Mouse (Mus musculus): Measurements from ENCODE around the gene Prelp.

Gene Prelp

GRCm38 (mm10) chr1:133906420-133906819 lies 14.8 kb downstream of the Prelp start:
- in situ Hi-C loops (cut with MboI; ENCODE audit: low sequenced_read_pairs) = no loop called here

GRCm38 (mm10) chr1:133900825-133901224 lies 20.4 kb downstream of the Prelp start:
- in situ Hi-C loops (cut with MboI; ENCODE audit: low sequenced_read_pairs) = no loop called here

- in situ Hi-C loops (cut with MboI; ENCODE audit: low sequenced_read_pairs) = no loop called here
These were observed 22.1 kb downstream of the Prelp start for GRCm38 (mm10) chr1:133899043-133899542.

- in situ Hi-C loops (cut with MboI; ENCODE audit: low sequenced_read_pairs) = no loop called here
These were observed 23.9 kb downstream of the Prelp start for GRCm38 (mm10) chr1:133897293-133897692.

DNA sequence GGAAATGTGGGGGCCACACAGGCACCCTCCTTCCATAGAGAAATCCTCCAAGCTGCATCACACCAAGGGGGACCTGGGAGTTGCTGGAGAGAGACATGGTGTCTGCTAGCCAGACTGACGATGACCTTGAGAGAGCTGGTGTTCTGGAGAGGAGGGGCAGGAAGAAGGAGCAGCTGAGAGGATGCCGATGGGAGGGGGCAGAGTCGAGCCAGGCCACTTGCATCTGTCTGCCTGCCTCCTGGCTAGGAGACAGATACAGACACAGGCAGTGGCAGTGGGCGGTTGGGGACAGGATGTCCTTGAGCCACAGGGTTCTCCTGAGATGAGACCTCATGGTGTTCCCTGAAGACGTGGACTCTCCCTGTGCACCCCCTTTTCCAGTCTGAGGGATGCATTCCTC lies 29.7 kb downstream of the Prelp start:
- in situ Hi-C loops (cut with MboI; ENCODE audit: low sequenced_read_pairs) = loop anchor here (5.0 kb wide), 1 partner anchor 154 kb away; no protein-coding TSS in a partner anchor

DNA sequence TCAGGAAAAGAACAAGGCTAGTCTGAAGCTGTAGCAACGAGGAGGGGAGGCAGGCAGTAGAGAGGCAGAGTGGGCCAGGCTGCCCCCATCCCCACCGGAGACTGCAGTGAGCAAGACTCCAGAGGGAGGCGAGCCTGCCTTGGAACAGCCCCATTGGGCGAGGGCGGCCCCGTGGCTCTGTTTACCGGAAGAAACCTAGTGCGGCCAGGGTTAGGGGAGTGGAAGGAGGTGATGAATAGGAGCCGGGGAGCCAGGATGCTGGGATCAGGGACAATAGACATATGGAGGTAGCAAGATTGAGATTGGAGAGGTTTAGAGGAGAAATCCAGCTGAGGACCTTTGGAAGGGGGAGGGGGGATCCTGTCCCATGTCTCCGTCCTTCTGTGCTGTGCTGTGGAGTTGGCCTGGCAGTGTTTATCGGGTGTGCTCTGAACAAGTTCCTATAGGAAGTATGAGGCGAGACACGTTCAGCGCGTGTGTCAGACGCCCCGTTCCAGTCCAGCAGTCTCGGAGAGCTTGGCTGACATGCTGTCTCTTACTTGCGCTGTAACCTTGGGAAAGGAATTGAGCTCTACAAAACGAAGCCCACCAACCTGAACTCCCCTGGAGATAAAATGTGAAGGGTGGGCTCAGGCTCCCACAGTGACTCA lies 31.1 kb downstream of the Prelp start:
- in situ Hi-C loops (cut with MboI; ENCODE audit: low sequenced_read_pairs) = loop anchor here (5.0 kb wide), 1 partner anchor 153 kb away; no protein-coding TSS in a partner anchor

DNA sequence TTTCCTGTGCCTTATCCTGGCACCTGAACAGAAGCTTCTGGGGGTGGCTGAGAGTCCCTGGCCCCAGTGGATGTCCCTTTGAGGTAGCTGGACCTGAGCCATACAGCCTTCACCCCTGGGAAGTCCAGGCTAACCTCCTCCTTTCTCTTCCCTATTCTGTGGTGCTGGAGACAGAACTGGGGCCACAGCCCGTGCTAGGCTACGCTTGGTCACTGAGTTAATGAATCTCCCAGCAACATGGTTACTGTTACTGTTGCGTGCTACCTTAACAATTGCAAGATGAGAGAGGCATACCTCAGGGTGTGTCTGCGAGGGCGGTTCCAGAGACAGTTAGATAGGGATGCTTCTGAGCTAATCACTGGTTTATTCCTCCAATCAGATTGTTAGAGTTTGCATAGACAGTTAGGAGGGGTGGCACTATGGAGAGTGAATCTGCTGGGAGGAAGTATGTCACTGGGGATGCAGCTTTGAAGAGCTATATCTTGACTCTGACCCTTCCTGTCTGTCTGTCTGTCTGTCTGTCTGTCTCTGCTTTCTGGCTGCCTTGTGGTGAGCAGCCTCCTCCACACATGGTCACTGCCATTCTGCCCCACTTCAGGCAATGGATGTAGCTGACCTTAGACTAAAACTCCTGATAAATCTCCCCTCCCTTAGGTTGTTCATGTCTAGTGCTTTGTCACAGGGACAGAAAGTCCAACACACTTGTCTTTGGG lies 33.5 kb downstream of the Prelp start:
- in situ Hi-C loops (cut with MboI; ENCODE audit: low sequenced_read_pairs) = no loop called here

DNA sequence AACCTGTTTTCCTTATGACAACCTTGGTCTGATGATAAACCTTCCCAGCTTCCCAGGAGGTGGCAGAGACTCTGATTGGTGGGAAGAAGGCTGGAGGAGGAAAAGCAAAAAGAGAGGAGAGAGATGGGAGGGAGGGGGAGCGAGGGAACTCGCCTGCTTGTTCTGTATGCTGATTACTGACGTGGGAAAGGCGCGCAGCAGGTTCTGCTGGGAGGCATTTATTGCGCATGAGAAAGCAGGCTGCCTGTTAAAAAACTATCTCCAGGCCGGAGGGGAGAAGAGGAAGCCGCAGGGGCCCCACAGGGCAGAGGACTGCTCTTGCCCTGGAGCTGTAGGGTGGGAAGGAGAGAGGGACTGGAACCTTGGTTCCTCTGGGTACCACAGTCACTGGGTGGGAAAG lies 34.2 kb downstream of the Prelp start:
- in situ Hi-C loops (cut with MboI; ENCODE audit: low sequenced_read_pairs) = no loop called here

DNA sequence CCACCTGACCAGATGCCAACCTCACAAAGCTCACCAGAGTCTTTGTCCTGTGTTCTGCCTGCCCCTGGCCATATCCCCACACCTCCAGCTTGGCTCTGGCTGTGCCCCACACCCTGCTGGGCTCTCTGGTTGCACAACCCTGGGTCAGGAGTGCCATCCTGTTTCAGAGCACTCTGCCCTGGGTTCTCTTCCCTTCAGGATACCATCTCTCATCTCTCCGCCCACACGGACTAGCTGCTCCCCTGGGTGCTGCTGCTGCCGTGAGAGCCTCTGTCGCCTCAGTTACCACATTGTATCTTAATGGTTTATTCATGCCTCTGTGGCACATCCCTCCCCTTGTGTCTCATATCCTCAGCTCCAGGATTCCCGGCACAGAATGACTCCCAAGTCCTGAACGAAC lies 34.8 kb downstream of the Prelp start:
- in situ Hi-C loops (cut with MboI; ENCODE audit: low sequenced_read_pairs) = no loop called here

DNA sequence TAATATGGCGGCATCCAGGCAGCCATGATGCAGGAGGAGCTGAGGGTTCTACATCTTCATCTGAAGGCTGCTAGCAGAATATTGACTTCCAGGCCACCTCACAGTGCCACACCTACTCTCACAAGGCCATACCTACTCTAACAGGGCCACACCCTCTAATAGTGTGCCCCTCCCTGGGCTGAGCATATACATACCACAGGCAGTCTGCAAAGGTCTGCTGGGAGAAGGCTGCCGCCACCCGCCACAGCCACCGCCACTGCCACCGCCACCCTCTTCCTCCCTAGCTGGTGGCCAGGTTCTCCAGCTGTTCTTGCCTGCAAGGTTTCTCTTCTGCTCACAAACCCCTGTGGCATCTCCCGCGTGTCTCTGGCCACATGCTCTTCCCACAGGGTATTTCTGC lies 35.4 kb downstream of the Prelp start:
- in situ Hi-C loops (cut with MboI; ENCODE audit: low sequenced_read_pairs) = no loop called here

- in situ Hi-C loops (cut with MboI; ENCODE audit: low sequenced_read_pairs) = no loop called here
These were observed 36.5 kb downstream of the Prelp start for GRCm38 (mm10) chr1:133884746-133885145.

GRCm38 (mm10) chr1:133884090-133884489 lies 37.1 kb downstream of the Prelp start:
- in situ Hi-C loops (cut with MboI; ENCODE audit: low sequenced_read_pairs) = no loop called here

- in situ Hi-C loops (cut with MboI; ENCODE audit: low sequenced_read_pairs) = no loop called here
These were observed 38.7 kb downstream of the Prelp start for GRCm38 (mm10) chr1:133882283-133883217.

- in situ Hi-C loops (cut with MboI; ENCODE audit: low sequenced_read_pairs) = no loop called here
These were observed 39.4 kb downstream of the Prelp start for GRCm38 (mm10) chr1:133881813-133882212.

DNA sequence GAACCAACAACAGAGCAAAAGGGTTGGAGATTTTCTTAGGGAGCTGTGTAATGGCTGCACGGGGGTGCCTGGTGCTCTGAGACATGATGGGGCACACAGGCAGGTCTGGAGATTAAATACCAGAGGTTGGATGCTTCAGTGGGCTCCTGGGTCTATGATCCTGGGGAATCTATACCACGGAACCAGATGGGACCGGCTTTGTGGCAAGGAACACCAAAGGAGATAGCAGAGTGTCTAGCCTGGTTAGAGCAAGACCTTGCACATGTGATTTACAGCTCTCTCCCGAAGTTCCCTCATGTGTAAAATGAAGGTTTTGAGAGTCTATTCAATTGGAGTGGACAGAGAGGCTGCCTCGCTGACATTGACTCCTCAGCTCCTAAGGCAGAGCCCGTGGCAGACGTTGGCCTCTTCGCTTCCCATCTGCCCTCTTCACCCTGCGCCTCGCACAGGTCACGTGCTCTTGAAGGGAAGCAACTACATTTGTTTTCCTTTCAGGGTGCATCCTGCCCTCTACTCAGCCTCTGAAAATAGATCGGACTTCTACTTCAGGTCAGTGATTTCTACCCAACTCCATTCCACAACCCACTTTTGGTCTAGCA lies 42.3 kb downstream of the Prelp start:
- in situ Hi-C loops (cut with MboI; ENCODE audit: low sequenced_read_pairs) = no loop called here

- in situ Hi-C loops (cut with MboI; ENCODE audit: low sequenced_read_pairs) = no loop called here
These were observed 44.3 kb downstream of the Prelp start for GRCm38 (mm10) chr1:133876936-133877335.

DNA sequence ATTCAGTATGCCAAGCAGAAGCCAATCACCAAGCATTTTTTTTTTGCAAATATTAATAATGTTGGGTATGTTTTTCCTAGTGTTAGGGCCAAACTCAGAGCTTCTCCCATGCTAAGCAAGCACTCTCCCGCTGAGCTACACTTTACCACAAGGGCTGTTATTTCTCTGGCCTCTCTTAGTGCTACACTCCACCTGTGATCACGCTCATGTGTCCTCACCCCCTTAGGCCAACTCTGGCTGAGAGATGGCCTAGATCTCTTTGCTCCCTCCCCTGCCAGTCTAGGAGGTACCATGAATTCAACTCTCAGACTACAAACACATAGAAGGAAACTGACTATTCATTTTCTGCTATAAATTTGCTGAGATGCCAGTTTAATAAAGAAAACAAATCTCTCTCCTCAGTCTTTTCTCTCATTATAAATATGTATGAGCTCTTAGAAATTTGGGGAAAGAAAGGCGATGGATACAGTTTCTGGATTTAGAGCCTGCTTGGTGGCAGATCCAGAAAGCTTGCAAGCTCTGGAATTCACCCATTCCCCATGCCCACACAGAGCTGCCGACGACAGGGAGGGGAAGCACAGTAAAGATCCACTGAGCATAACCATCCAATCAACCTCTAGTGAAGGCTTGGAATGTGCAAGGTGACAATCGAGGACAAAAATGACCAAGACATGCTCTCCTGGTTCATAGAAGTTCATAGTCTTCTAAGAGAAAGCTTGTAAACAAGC lies 48.0 kb downstream of the Prelp start:
- in situ Hi-C loops (cut with MboI; ENCODE audit: low sequenced_read_pairs) = no loop called here

DNA sequence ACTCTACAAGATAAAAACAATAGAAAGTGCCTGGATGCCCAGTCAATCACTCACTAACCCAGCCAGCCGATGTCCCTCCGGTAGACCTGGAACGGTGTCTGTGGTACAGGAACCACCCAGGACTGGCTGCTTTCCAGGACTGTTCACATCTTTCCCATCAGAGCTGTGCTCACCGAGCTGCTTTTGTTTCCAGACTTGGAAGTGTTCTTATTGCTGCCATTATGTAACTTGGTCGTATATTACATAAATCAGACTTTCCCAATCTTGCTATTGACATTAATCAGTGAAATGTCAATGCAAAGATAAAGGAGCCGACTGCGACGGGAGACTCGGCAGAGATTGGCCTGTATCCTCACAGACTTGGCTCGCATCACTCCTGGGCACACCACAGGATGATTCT lies 50.0 kb downstream of the Prelp start:
- in situ Hi-C loops (cut with MboI; ENCODE audit: low sequenced_read_pairs) = no loop called here

GRCm38 (mm10) chr1:133869221-133869620 lies 52.0 kb downstream of the Prelp start:
- in situ Hi-C loops (cut with MboI; ENCODE audit: low sequenced_read_pairs) = no loop called here

Measured in CH12F3 (cell line).